Mouse (Mus musculus): ENCODE measurements around the gene Os9. TPM values are rescaled to one million over a fixed set of nuclear protein-coding genes. Genes with fewer than 3 reads are reported as not detected.
A peak's percentile ranks its signal among the peaks of the same experiment; 100 is the strongest.
"Not testable (repeated sequence)": the region's sequence is repeated elsewhere in the genome, so short reads cannot be mapped to it uniquely, and the experiment has no call there.

The Os9 gene
- total RNA-seq, 2 experiments from 2014 or later = 100 to 102 TPM

- peak overlapping the region; percentile 81 for H3K4me3 ChIP-seq
- TF ChIP-seq CTCF (conservative IDR thresholded peaks at IDR 0.05) = no peak
- H3K27ac ChIP-seq = peak overlapping the region; percentile 98
- no peak for DNase-seq (ENCODE audit: low spot score in 2 of 2)
Observed at GRCm38 (mm10) chr10:127081996-127082620, 38.8 kb downstream of the Os9 start.

GRCm38 (mm10) chr10:127080901-127081780, 39.8 kb downstream of the Os9 start:
- TF ChIP-seq CTCF (conservative IDR thresholded peaks at IDR 0.05) = peak; percentile 47
- Histone ChIP-seq H3K4me3 (peak overlapping the region; percentile 81), H3K27ac (peak overlapping the region; percentile 98)
- peak; percentile 72 to 77 for DNase-seq (ENCODE audit: low spot score in 2 of 2)

- peak overlapping the region; percentile 81 for H3K4me3 ChIP-seq
- DNase-seq (ENCODE audit: low spot score in 2 of 2) = no peak
- peak overlapping the region; percentile 98 for H3K27ac ChIP-seq
- peak; percentile 67 for TF ChIP-seq CTCF (conservative IDR thresholded peaks at IDR 0.05)
Observed at GRCm38 (mm10) chr10:127079665-127080391, 41.1 kb downstream of the Os9 start.

- H3K4me3 ChIP-seq = peak overlapping the region; percentile 81
- H3K27ac ChIP-seq = peak overlapping the region; percentile 98
- no peak for TF ChIP-seq CTCF (conservative IDR thresholded peaks at IDR 0.05)
- DNase-seq (ENCODE audit: low spot score in 2 of 2) = peak in 1 of 2 experiments; percentile 74
Observed at GRCm38 (mm10) chr10:127078677-127079575, 42.0 kb downstream of the Os9 start.

- DNase-seq (ENCODE audit: low spot score in 2 of 2) = peak in 1 of 2 experiments; percentile 78
- peak overlapping the region; percentile 98 for H3K27ac ChIP-seq
Observed at GRCm38 (mm10) chr10:127078001-127078676, 42.8 kb downstream of the Os9 start.

GRCm38 (mm10) chr10:127077515-127077914, 43.4 kb downstream of the Os9 start:
- H3K27ac ChIP-seq = peak overlapping the region; percentile 98
- TF ChIP-seq CTCF (conservative IDR thresholded peaks at IDR 0.05) = no peak
- peak overlapping the region; percentile 81 for H3K4me3 ChIP-seq
- no peak for DNase-seq (ENCODE audit: low spot score in 2 of 2)

More at GRCm38 (mm10) chr10:127078001-127078676, 42.8 kb downstream of the Os9 start:
- TF ChIP-seq CTCF (conservative IDR thresholded peaks at IDR 0.05) = no peak
- H3K4me3 ChIP-seq = peak overlapping the region; percentile 81

GRCm38 (mm10) chr10:127076082-127076481, 44.8 kb downstream of the Os9 start:
- H3K27ac ChIP-seq = peak overlapping the region; percentile 98

GRCm38 (mm10) chr10:127075651-127076050, 45.3 kb downstream of the Os9 start:
- no peak for DNase-seq (ENCODE audit: low spot score in 2 of 2)
- H3K4me3 ChIP-seq = no peak overlapping the region
- peak overlapping the region; percentile 98; the same call in 1 of the 2 replicates for H3K27ac ChIP-seq
- no peak for TF ChIP-seq CTCF (conservative IDR thresholded peaks at IDR 0.05)

More at GRCm38 (mm10) chr10:127076082-127076481, 44.8 kb downstream of the Os9 start:
- no peak for DNase-seq (ENCODE audit: low spot score in 2 of 2)
- TF ChIP-seq CTCF (conservative IDR thresholded peaks at IDR 0.05) = no peak
- H3K4me3 ChIP-seq = no peak overlapping the region

GRCm38 (mm10) chr10:127075080-127075479, 45.9 kb downstream of the Os9 start, which contains the start of gene Agap2:
TSS of gene Agap2 (plus strand) at chr10:127075284.
- DNase-seq (ENCODE audit: low spot score in 2 of 2) = no peak
- Histone ChIP-seq H3K27ac (peak within 1 kb of the TSS; percentile 98), H3K4me3 (no peak within 1 kb of the TSS)
- TF ChIP-seq CTCF (conservative IDR thresholded peaks at IDR 0.05) = peak; percentile 16; the same call in 1 of the 2 replicates

GRCm38 (mm10) chr10:127073981-127074380, 47.0 kb downstream of the Os9 start:
- no peak overlapping the region for H3K4me3 ChIP-seq
- no peak overlapping the region for H3K27ac ChIP-seq
- TF ChIP-seq CTCF (conservative IDR thresholded peaks at IDR 0.05) = no peak
- no peak for DNase-seq (ENCODE audit: low spot score in 2 of 2)

GRCm38 (mm10) chr10:127072969-127073368, 48.0 kb downstream of the Os9 start:
- not testable (repeated sequence) for DNase-seq (ENCODE audit: low spot score in 2 of 2); H3K27ac ChIP-seq; H3K4me3 ChIP-seq

Measured in layer of hippocampus, adult 2 months (tissue).